Mouse (Mus musculus): ENCODE data around the gene Neu2.

GRCm38 (mm10) chr1:87594671-87595070 is 85.0 kb downstream of the Neu2 start:
- no peak for TF ChIP-seq CTCF (IDR thresholded peaks at IDR 0.05; ENCODE audit: low read depth)
- no peak for TF ChIP-seq EP300 (IDR thresholded peaks at IDR 0.05; ENCODE audit: low read depth)

All from liver, postnatal 0 days (tissue).